Mouse (Mus musculus) thymus, postnatal 25 days (tissue): Measurements from ENCODE around the gene Sebox.
"Not testable (repeated sequence)": the region's sequence is repeated elsewhere in the genome, so short reads cannot be mapped to it uniquely, and the experiment has no call there.

Experiments
- DNase-seq: peaks from one replicate; pipeline ENCODE4 v3.0.0; 2022

Sebox gene

DNA sequence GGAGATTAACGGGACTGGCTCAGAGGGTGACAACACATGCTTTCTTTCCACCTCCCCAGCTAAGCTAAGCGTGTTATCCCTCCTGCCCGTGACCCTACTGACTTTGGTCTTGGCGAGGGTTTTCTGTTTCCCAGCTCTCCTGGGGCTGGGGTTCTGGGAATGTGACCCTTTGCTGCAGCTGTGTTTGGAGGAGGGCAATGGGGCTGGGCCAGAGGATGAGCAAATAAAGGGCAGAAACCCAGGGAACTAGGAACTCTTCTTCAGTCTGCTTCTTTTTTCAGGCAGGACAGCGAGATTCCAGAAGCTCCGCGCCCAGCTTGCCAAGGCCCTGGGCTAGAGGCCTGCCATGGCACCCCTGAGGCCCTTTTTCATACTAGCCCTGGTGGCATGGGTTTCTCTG, 4.2 kb upstream of the Sebox start, which contains the start of gene Vtn:
Gene Vtn (plus strand): TSS at position 88 of the 400 bp plus-strand sequence.
- no peak for DNase-seq

GRCm38 (mm10) chr11:78499543-78499942, 3.7 kb upstream of the Sebox start:
- no peak for DNase-seq

GRCm38 (mm10) chr11:78500623-78501202, 2.5 kb upstream of the Sebox start:
- no peak for DNase-seq

DNA sequence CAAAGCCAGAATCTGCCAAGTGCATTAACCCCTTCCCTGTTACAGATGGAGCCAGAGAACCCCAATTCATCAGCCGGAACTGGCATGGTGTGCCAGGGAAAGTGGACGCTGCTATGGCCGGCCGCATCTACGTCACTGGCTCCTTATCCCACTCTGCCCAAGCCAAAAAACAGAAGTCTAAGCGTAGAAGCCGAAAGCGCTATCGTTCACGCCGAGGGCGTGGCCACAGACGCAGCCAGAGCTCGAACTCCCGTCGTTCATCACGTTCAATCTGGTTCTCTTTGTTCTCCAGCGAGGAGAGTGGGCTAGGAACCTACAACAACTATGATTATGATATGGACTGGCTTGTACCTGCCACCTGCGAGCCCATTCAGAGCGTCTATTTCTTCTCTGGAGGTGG, 1.7 kb upstream of the Sebox start:
- no peak for DNase-seq

DNA sequence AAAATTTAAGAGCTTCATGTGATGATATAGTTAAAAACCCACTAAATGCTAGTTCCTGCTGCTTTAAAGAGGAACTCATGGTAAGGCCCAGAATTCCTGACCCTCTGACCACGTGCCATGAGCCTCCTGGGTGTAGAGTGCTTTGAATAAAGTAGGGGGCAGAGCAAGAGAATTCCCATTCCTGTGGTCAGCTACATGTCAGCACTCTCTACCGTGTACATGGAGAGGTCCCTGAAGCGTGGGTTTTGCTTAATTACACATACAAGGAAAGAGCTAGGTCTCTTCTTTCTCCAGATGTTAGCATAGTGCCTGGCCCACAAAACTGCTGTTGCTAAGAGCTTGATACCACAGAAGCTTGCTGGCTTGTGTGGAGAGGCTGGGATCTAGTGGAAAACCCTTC, 2.2 kb downstream of the Sebox start:
- DNase-seq, result no peak

DNA sequence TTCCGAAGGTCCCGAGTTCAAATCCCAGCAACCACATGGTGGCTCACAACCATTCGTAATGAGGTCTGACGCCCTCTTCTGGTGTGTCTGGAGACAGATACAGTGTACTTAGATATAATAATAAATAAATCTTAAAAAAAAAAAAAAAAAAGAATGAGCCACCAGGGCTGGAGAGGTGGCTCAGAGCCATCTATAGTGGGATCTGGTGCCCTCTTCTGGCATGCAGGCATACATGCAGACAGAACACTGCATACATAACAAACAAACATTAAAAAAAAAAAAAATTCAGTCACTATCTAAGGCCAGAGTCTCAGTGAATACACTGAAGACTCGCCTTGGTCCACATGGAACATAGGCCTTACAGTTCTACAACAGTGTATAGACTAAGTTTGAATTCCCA, 5.9 kb downstream of the Sebox start:
- DNase-seq, result peak; percentile 18

DNA sequence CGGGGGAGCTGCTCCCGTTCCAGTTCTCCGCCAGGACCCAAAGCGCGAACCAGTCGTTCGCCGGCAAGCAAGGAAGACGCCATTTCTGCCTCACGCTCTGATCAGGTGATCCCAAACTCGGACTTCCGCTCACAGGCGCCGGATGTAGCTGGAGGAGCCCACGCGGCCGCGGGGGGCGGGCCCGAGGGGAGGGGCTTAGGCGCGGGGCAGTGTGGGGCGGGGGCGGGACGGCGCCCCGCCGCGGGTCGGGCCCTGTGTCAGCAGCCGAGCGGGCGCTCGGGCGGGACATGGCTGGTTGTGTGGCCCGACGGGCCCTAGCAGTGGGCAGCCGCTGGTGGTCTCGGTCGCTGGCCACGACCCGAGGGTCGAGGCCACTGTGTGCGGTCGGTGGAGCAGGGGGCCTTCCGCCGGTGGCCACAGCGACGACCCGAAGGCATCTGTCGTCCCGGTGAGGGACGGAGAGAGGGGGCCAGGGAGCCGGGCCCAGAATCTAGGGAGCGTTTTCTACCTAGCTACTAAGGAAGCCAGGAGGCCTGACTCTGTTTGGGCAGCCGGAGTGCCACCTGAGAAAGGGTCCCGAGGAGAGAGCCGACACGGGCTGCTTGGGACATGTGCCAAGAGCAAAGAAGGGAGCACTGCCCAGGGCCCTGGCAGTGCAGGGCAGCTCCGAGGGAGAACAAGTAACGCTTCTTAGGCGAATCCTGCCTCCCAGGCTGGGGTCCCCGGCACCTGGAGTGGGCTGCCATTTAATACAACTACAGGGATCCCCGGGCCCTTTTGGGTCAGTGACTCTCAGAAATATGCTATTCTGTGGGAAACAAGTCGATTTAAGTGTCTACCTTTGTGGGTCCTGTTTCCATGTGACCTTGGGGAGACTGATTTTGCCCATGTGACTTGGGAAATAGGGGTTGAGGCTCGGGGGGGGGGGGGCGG, 9.0 kb downstream of the Sebox start, which contains the start of the genes Tmem199 and Poldip2:
Gene Tmem199 (minus strand): TSS at position 148 of the 933 bp plus-strand sequence.
Gene Poldip2 (plus strand): TSS at position 169 of the 933 bp plus-strand sequence.
- peak; percentile 90 for DNase-seq

GRCm38 (mm10) chr11:78513106-78513790, 10.0 kb downstream of the Sebox start:
- no peak for DNase-seq

GRCm38 (mm10) chr11:78515549-78516325, 12.5 kb downstream of the Sebox start:
- no peak for DNase-seq

GRCm38 (mm10) chr11:78518931-78519330, 15.7 kb downstream of the Sebox start:
- no peak for DNase-seq

DNA sequence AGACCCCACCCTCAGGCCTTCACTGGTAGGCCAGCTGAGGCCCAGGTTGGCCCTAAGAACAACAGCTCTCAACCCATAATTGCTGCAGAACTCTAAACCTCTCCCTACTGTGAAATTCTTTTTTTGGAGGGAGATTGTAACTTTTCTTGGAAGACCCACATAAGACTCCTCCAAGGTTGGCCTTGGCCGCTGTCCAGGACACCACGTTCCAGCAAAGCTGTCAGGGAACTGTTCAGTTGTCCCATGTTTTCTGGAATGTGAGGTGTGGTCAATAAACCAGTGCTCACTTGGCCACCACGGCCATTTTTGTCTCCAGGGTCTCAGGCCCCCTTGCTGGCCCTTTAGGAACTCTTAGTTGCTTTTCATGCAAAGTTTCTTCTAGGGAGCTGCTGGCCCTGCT, 18.6 kb downstream of the Sebox start:
- DNase-seq, result no peak

- DNase-seq, result no peak
Observed at GRCm38 (mm10) chr11:78522481-78522997, 19.3 kb downstream of the Sebox start.

GRCm38 (mm10) chr11:78523241-78523955, 20.2 kb downstream of the Sebox start:
- DNase-seq, result no peak

DNA sequence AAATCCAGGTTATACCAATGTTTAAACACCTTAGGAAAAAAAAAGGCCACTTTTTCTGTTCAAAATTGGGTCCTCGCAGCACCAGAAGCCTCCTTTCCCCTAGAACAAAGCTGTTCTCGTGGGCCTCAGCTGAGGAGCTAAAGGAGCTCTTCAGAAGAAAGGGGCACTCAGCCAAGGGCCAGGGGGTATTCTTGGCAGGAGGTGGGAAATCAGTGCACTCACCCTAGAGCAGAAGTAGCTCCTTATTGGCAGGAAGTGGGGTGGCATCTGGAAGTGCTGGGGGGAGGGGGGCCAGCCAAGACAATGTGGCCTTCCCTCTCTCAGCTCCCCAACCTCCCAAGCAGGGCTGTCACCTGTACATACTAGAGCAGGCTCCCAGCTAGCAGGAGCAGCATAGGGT, 21.6 kb downstream of the Sebox start:
- no peak for DNase-seq

GRCm38 (mm10) chr11:78528714-78529113, 25.5 kb downstream of the Sebox start:
- DNase-seq, result no peak

- DNase-seq, result no peak
Observed at GRCm38 (mm10) chr11:78530001-78530400, 26.8 kb downstream of the Sebox start.

DNA sequence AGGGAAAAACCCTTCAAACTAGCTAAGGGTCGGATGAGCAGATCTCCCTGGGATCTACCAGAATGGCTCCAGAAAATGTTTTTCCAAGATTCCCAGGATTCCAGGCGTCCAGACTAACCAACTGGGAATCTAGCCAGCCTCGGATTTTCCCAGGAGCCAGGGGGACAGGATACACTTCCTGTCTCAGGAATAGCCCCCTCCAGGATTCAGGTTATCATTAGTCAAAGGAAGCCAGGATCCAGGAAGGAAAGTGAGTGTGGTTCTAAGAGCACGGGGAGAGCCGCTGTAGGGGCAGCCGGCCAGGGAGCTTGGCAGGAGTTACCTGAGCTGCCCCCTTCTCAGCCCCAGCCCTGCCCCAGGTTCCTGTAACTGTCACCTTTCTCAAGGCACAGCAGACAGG, 27.8 kb downstream of the Sebox start:
- DNase-seq, result no peak

- DNase-seq, result not testable (repeated sequence)
Observed at GRCm38 (mm10) chr11:78531515-78531914, 28.3 kb downstream of the Sebox start.

DNA sequence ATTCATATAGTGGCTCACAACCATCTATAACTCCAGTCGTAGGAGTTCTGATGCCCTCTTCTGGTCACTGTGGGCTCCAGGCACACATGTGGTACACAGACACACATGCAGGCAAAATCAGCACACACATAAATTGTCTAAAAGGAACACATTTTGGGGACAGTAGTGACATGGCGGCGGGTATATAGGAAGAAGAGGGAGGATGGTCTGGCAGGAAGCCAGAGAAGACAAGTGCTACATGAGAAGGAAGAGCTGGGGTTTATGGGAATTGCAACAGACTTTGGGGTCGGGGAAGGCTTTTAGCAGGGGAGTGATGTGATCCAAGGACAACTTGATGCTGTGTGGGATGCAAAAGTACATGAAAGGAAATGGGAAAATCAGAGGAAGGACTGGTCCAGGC, 31.3 kb downstream of the Sebox start:
- DNase-seq, result no peak

GRCm38 (mm10) chr11:78535376-78536079, 32.3 kb downstream of the Sebox start:
- no peak for DNase-seq

- DNase-seq, result peak; percentile 97
Observed at GRCm38 (mm10) chr11:78536080-78536689, 32.9 kb downstream of the Sebox start, which contains the start of the genes Tnfaip1 and Ift20. Gene Tnfaip1 (minus strand): TSS chr11:78536332. Gene Ift20 (plus strand): TSS chr11:78536361.
